Mouse (Mus musculus): ENCODE measurements at regions not wholly inside any gene's neighbourhood (a gene's known extent, or its start where the extent isn't known, plus 50 kb on each side); places are given as distances from the start of the nearest gene placed in this dataset.

DNA sequence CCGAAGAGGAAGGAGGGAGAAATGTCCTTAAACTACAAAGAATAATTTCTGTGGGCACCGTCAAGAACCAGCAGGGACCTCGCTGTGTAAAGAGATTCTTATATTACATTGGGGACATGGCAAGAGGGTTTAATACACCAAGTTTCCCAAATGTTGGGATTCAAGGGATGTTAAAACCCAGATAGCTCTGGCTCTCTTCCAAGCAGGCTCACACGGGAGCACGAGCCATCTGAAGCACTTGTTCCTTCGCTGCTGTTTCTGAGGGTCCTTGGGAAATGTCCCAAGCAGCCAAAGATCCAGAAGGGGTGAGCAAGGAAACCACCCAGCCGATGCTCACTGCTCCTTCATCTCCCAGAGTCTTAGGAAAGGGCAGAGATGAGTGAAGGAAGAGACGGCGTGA, 272.1 kb downstream of the Cd83 start:
- TF ChIP-seq CTCF (IDR thresholded peaks at IDR 0.05; ENCODE audit: low read depth) (no peak), EP300 (optimal IDR thresholded peaks at IDR 0.05) (no peak)

Data from stomach, postnatal 0 days (tissue).